Mouse (Mus musculus) heart, embryonic 13.5 days (tissue): ENCODE results near the gene Tmem247. TPM values are rescaled to one million over a fixed set of nuclear protein-coding genes. Genes with fewer than 3 reads are reported as not detected.

Experiments
- ATAC-seq: fragments of 200-750 bp; cut with Nextera tagmentation; 2 replicates; pipeline ENCODE4 v1.8.0; 2017; ENCODE audit warnings: moderate TSS enrichment; ENCODE audit not compliant: insufficient number of reproducible peaks, low FRiP score, low TSS enrichment; ENCODE audit errors: extremely low read depth
- H3K27ac ChIP-seq: fragments of 300-500 bp; sonication (generic); replicated peaks from 2 replicates; pipeline ENCODE4 v1.5.1; 2015; ENCODE audit warnings: moderate library complexity, mild to moderate bottlenecking, inconsistent platforms
- H3K27me3 ChIP-seq: fragments of 300-500 bp; sonication (generic); replicated peaks from 2 replicates; pipeline ENCODE4 v1.6.1; 2015; ENCODE audit warnings: mild to moderate bottlenecking, inconsistent platforms
- H3K36me3 ChIP-seq: fragments of 300-500 bp; sonication (generic); 2 replicates; pipeline ENCODE4 v1.6.1; 2015; ENCODE audit warnings: mild to moderate bottlenecking, inconsistent platforms
- H3K4me1 ChIP-seq: fragments of 300-500 bp; sonication (generic); 2 replicates; pipeline ENCODE4 v1.6.1; 2015; ENCODE audit warnings: inconsistent platforms
- H3K4me2 ChIP-seq: fragments of 300-500 bp; sonication (generic); 2 replicates; pipeline ENCODE4 v1.6.1; 2015; ENCODE audit warnings: inconsistent platforms, mild to moderate bottlenecking, moderate library complexity
- H3K4me3 ChIP-seq: fragments of 300-500 bp; sonication (generic); 2 replicates; pipeline ENCODE4 v1.5.1; 2015; ENCODE audit warnings: moderate library complexity, mild to moderate bottlenecking, inconsistent platforms
- H3K9ac ChIP-seq: fragments of 300-500 bp; sonication (generic); 2 replicates; pipeline ENCODE4 v1.6.1; 2015; ENCODE audit warnings: inconsistent platforms, mild to moderate bottlenecking, moderate library complexity
- H3K9me3 ChIP-seq: fragments of 300-500 bp; sonication (generic); 2 replicates; pipeline ENCODE4 v1.6.1; 2016; ENCODE audit warnings: inconsistent platforms
- WGBS: fragments of 180-500 bp; shearing (Covaris S2); methylation state at CpG from one replicate; pipeline ENCODE4 v1.1.7; 2015; ENCODE audit warnings: mixed read lengths; 5-methylcytosine and 5-hydroxymethylcytosine counted together
- polyA plus RNA-seq: library from polyadenylated mRNA; unstranded; fragments of >200 nt; fragmentation: Nextera tagmentation; extraction: Ambion mirVana; gene quantifications from 2 replicates; pipeline ENCODE4 v1.2.1, GENCODE M21; 2015

Gene Tmem247
- polyA plus RNA-seq, 1 experiment from 2014 or later: not detected

- Histone ChIP-seq H3K9ac (no peak overlapping the region), H3K27me3 (peaks cover under 1% of the 10 kb centered on the region; the same call in 1 of the 2 replicates), H3K4me2 (no peak overlapping the region), H3K4me1 (peaks cover 6% of the 10 kb centered on the region), H3K4me3 (no peak overlapping the region), H3K27ac (no peak overlapping the region), H3K36me3 (no peaks in the 10 kb centered on the region), H3K9me3 (0 out of 2 replicates have a peak, but pooled peaks cover 3% of the 10 kb centered on the region)
- no peak for ATAC-seq
- 56% methylated on average over 7 of the region's 7 CpGs for WGBS
Observed at GRCm38 (mm10) chr17:86913003-86913607, 4.0 kb upstream of the Tmem247 start.

GRCm38 (mm10) chr17:86915540-86915939 is 1.6 kb upstream of the Tmem247 start:
- Histone ChIP-seq H3K4me1 (peaks cover 6% of the 10 kb centered on the region), H3K4me3 (no peak overlapping the region), H3K9ac (no peak overlapping the region), H3K36me3 (no peaks in the 10 kb centered on the region), H3K27me3 (no peaks in the 10 kb centered on the region), H3K4me2 (no peak overlapping the region), H3K27ac (no peak overlapping the region), H3K9me3 (0 out of 2 replicates have a peak, but pooled peaks cover 3% of the 10 kb centered on the region)
- 80% methylated on average over 4 of the region's 4 CpGs for WGBS
- no peak for ATAC-seq

GRCm38 (mm10) chr17:86918786-86919185 is 1.6 kb downstream of the Tmem247 start:
- no peak overlapping the region for H3K9ac ChIP-seq
- H3K9me3 ChIP-seq: 0 out of 2 replicates have a peak, but pooled peaks cover 3% of the 10 kb centered on the region
- H3K27me3 ChIP-seq: no peaks in the 10 kb centered on the region
- H3K4me2 ChIP-seq: no peak overlapping the region
- 63% methylated on average over 6 of the region's 6 CpGs for WGBS
- H3K27ac ChIP-seq: no peak overlapping the region
- H3K4me1 ChIP-seq: no peaks in the 10 kb centered on the region
- ATAC-seq: no peak
- no peak overlapping the region for H3K4me3 ChIP-seq
- H3K36me3 ChIP-seq: no peaks in the 10 kb centered on the region

- ATAC-seq: no peak
- 60% methylated on average over 11 of the region's 11 CpGs for WGBS
Observed at GRCm38 (mm10) chr17:86919729-86920128, 2.6 kb downstream of the Tmem247 start.

GRCm38 (mm10) chr17:86924679-86925078 is 7.5 kb downstream of the Tmem247 start:
- Histone ChIP-seq H3K27ac (no peak overlapping the region), H3K36me3 (no peaks in the 10 kb centered on the region), H3K27me3 (no peaks in the 10 kb centered on the region), H3K4me2 (no peak overlapping the region), H3K4me1 (no peaks in the 10 kb centered on the region), H3K4me3 (no peak overlapping the region), H3K9me3 (peaks cover 6% of the 10 kb centered on the region), H3K9ac (no peak overlapping the region)
- no peak for ATAC-seq
- 58% methylated on average over 3 of the region's 3 CpGs for WGBS

More at GRCm38 (mm10) chr17:86919729-86920128, 2.6 kb downstream of the Tmem247 start:
- Histone ChIP-seq H3K27ac (no peak overlapping the region), H3K36me3 (no peaks in the 10 kb centered on the region), H3K9ac (no peak overlapping the region), H3K4me3 (no peak overlapping the region), H3K9me3 (0 out of 2 replicates have a peak, but pooled peaks cover 3% of the 10 kb centered on the region), H3K4me1 (no peaks in the 10 kb centered on the region), H3K27me3 (no peaks in the 10 kb centered on the region), H3K4me2 (no peak overlapping the region)

- ATAC-seq: no peak
- Histone ChIP-seq H3K9me3 (peaks cover 6% of the 10 kb centered on the region), H3K36me3 (no peaks in the 10 kb centered on the region), H3K27ac (no peak overlapping the region), H3K9ac (no peak overlapping the region), H3K4me3 (no peak overlapping the region), H3K4me2 (no peak overlapping the region), H3K4me1 (peaks cover 5% of the 10 kb centered on the region; the same call in 1 of the 2 replicates), H3K27me3 (no peaks in the 10 kb centered on the region)
- 72% methylated on average over 3 of the region's 3 CpGs for WGBS
Observed at GRCm38 (mm10) chr17:86926836-86927235, 9.7 kb downstream of the Tmem247 start.

GRCm38 (mm10) chr17:86929355-86929754 is 12.2 kb downstream of the Tmem247 start:
- 78% methylated on average over 6 of the region's 6 CpGs for WGBS
- H3K4me2 ChIP-seq: no peak overlapping the region
- peaks cover 6% of the 10 kb centered on the region for H3K9me3 ChIP-seq
- H3K4me3 ChIP-seq: no peak overlapping the region
- peak overlapping the region; percentile 48 for H3K27ac ChIP-seq
- ATAC-seq: no peak
- peaks cover 5% of the 10 kb centered on the region; the same call in 1 of the 2 replicates for H3K4me1 ChIP-seq
- peaks cover 21% of the 10 kb centered on the region for H3K27me3 ChIP-seq
- H3K36me3 ChIP-seq: no peaks in the 10 kb centered on the region
- no peak overlapping the region for H3K9ac ChIP-seq

- Histone ChIP-seq H3K9ac (no peak overlapping the region), H3K4me2 (no peak overlapping the region), H3K27ac (0 out of 2 replicates have a peak overlapping the region, but pooled peaks have one; percentile 8), H3K27me3 (peaks cover 28% of the 10 kb centered on the region), H3K4me3 (no peak overlapping the region), H3K4me1 (peaks cover 5% of the 10 kb centered on the region; the same call in 1 of the 2 replicates), H3K36me3 (no peaks in the 10 kb centered on the region), H3K9me3 (peaks cover 6% of the 10 kb centered on the region)
- ATAC-seq: no peak
Observed at GRCm38 (mm10) chr17:86929981-86930380, 12.8 kb downstream of the Tmem247 start.

GRCm38 (mm10) chr17:86932896-86933295 is 15.7 kb downstream of the Tmem247 start:
- WGBS: 50% methylated on average over 5 of the region's 5 CpGs

GRCm38 (mm10) chr17:86937064-86937463 is 19.9 kb downstream of the Tmem247 start:
- WGBS: 62% methylated on average over 2 of the region's 2 CpGs
- peak overlapping the region; percentile 75 for H3K4me2 ChIP-seq

More at GRCm38 (mm10) chr17:86932896-86933295, 15.7 kb downstream of the Tmem247 start:
- Histone ChIP-seq H3K36me3 (no peaks in the 10 kb centered on the region), H3K4me2 (no peak overlapping the region), H3K27ac (no peak overlapping the region), H3K27me3 (peaks cover 44% of the 10 kb centered on the region), H3K9me3 (no peaks in the 10 kb centered on the region), H3K9ac (no peak overlapping the region), H3K4me3 (no peak overlapping the region), H3K4me1 (peaks cover 14% of the 10 kb centered on the region)
- no peak for ATAC-seq

GRCm38 (mm10) chr17:86937497-86938155 is 20.5 kb downstream of the Tmem247 start:
- Histone ChIP-seq H3K27me3 (peaks cover 57% of the 10 kb centered on the region), H3K27ac (peak overlapping the region; percentile 71), H3K4me2 (peak overlapping the region; percentile 75), H3K4me1 (peaks cover 28% of the 10 kb centered on the region), H3K4me3 (peak overlapping the region; percentile 47), H3K9ac (peak overlapping the region; percentile 76), H3K9me3 (no peaks in the 10 kb centered on the region), H3K36me3 (no peaks in the 10 kb centered on the region)
- peak; percentile 55; the same call in 1 of the 2 replicates for ATAC-seq
- 4% methylated on average over 20 of the region's 20 CpGs for WGBS

More at GRCm38 (mm10) chr17:86937064-86937463, 19.9 kb downstream of the Tmem247 start:
- no peaks in the 10 kb centered on the region for H3K9me3 ChIP-seq
- ATAC-seq: no peak
- H3K9ac ChIP-seq: peak overlapping the region; percentile 76
- no peak overlapping the region for H3K4me3 ChIP-seq
- peaks cover 58% of the 10 kb centered on the region for H3K27me3 ChIP-seq
- H3K36me3 ChIP-seq: no peaks in the 10 kb centered on the region
- 0 out of 2 replicates have a peak overlapping the region, but pooled peaks have one; percentile 71 for H3K27ac ChIP-seq
- peaks cover 28% of the 10 kb centered on the region for H3K4me1 ChIP-seq
